Mouse (Mus musculus) gastrocnemius, postnatal 10 days (tissue): ENCODE data around the gene Lysmd4. TPM values are rescaled to one million over a fixed set of nuclear protein-coding genes. Genes with fewer than 3 reads are reported as not detected.
"Not testable (repeated sequence)": the region's sequence is repeated elsewhere in the genome, so short reads cannot be mapped to it uniquely, and the experiment has no call there.

Experiments used
- DNase-seq: peaks from one replicate; pipeline ENCODE4 v3.0.0; 2021; ENCODE audit warnings: mixed read lengths
- total RNA-seq, 2 experiments: library from RNA; stranded (reverse); gene quantifications; 2 replicates each; pipeline ENCODE4 v1.2.3; 2021

Lysmd4 gene
- total RNA-seq, 2 experiments from 2014 or later, result 12.3 to 14.5 TPM

- peak; percentile 1 for DNase-seq
Observed at GRCm38 (mm10) chr7:67230640-67231140, 8.3 kb downstream of the Lysmd4 start.

GRCm38 (mm10) chr7:67232504-67232903 lies 10.2 kb downstream of the Lysmd4 start:
- DNase-seq, result no peak

- peak; percentile 36 for DNase-seq
Observed at GRCm38 (mm10) chr7:67234797-67235196, 12.5 kb downstream of the Lysmd4 start.

GRCm38 (mm10) chr7:67236351-67236750 lies 14.0 kb downstream of the Lysmd4 start:
- DNase-seq, result no peak

GRCm38 (mm10) chr7:67237752-67238151 lies 15.4 kb downstream of the Lysmd4 start:
- DNase-seq, result no peak

GRCm38 (mm10) chr7:67241969-67242368 lies 19.6 kb downstream of the Lysmd4 start:
- no peak for DNase-seq

GRCm38 (mm10) chr7:67243121-67243893 lies 21.0 kb downstream of the Lysmd4 start:
- no peak for DNase-seq

- no peak for DNase-seq
Observed at GRCm38 (mm10) chr7:67243894-67244282, 21.5 kb downstream of the Lysmd4 start.

- no peak for DNase-seq
Observed at GRCm38 (mm10) chr7:67245255-67245654, 22.9 kb downstream of the Lysmd4 start.

GRCm38 (mm10) chr7:67246067-67246466 lies 23.7 kb downstream of the Lysmd4 start:
- no peak for DNase-seq

GRCm38 (mm10) chr7:67259828-67260563 lies 37.7 kb downstream of the Lysmd4 start:
- peak; percentile 65 for DNase-seq

GRCm38 (mm10) chr7:67270447-67270846 lies 48.1 kb downstream of the Lysmd4 start:
- not testable (repeated sequence) for DNase-seq

- DNase-seq, result no peak
Observed at GRCm38 (mm10) chr7:67283581-67283980, 61.2 kb downstream of the Lysmd4 start.

- DNase-seq, result no peak
Observed at GRCm38 (mm10) chr7:67287456-67287855, 65.1 kb downstream of the Lysmd4 start.

- DNase-seq, result no peak
Observed at GRCm38 (mm10) chr7:67291356-67291755, 69.0 kb downstream of the Lysmd4 start.

GRCm38 (mm10) chr7:67296419-67296818 lies 74.1 kb downstream of the Lysmd4 start:
- no peak for DNase-seq

- DNase-seq, result no peak
Observed at GRCm38 (mm10) chr7:67304937-67305336, 82.6 kb downstream of the Lysmd4 start.

- DNase-seq, result no peak
Observed at GRCm38 (mm10) chr7:67307078-67307477, 84.7 kb downstream of the Lysmd4 start.

GRCm38 (mm10) chr7:67308102-67308501 lies 85.8 kb downstream of the Lysmd4 start:
- DNase-seq, result no peak

GRCm38 (mm10) chr7:67310151-67310550 lies 87.8 kb downstream of the Lysmd4 start:
- no peak for DNase-seq

GRCm38 (mm10) chr7:67313200-67313599 lies 90.9 kb downstream of the Lysmd4 start:
- no peak for DNase-seq

- DNase-seq, result no peak
Observed at GRCm38 (mm10) chr7:67318697-67319096, 96.4 kb downstream of the Lysmd4 start.

GRCm38 (mm10) chr7:67320359-67320758 lies 98.0 kb downstream of the Lysmd4 start:
- no peak for DNase-seq
